Mouse (Mus musculus) forebrain, embryonic 11.5 days (tissue): ENCODE results near the gene Rmdn2. TPM values are rescaled to one million over a fixed set of nuclear protein-coding genes. Genes with fewer than 3 reads are reported as not detected.
A peak's percentile ranks its signal among the peaks of the same experiment; 100 is the strongest.

Experiments used
- ATAC-seq: fragments of 200-750 bp; cut with Nextera tagmentation; replicated peaks from 2 replicates; pipeline ENCODE4 v1.8.0; 2017; ENCODE audit warnings: moderate TSS enrichment; ENCODE audit not compliant: low FRiP score
- DNase-seq: peaks from one replicate; pipeline ENCODE4 v3.0.0-alpha.2; 2017; ENCODE audit warnings: low spot score
- H3K27ac ChIP-seq: fragments of 300-500 bp; sonication (generic); 2 replicates; pipeline ENCODE4 v1.5.1; 2014; ENCODE audit warnings: low read depth, low read length
- H3K27me3 ChIP-seq: fragments of 300-500 bp; sonication (generic); 2 replicates; pipeline ENCODE4 v1.6.1; 2014; ENCODE audit warnings: mild to moderate bottlenecking, low read length, mixed read lengths; ENCODE audit not compliant: control insufficient read depth, insufficient read depth
- H3K36me3 ChIP-seq: fragments of 300-500 bp; sonication (generic); 2 replicates; pipeline ENCODE4 v1.6.1; 2014; ENCODE audit warnings: mild to moderate bottlenecking, low read length, moderate library complexity, mixed read lengths; ENCODE audit not compliant: control insufficient read depth, insufficient read depth
- H3K4me1 ChIP-seq: fragments of 300-500 bp; sonication (generic); replicated peaks from 2 replicates; pipeline ENCODE4 v1.6.1; 2014; ENCODE audit warnings: low read length, mixed read lengths; ENCODE audit not compliant: control insufficient read depth, insufficient read depth
- H3K4me2 ChIP-seq: fragments of 300-500 bp; sonication (generic); 2 replicates; pipeline ENCODE4 v1.6.1; 2014; ENCODE audit warnings: low read depth, mild to moderate bottlenecking, low read length, moderate library complexity, mixed read lengths; ENCODE audit not compliant: severe bottlenecking
- H3K4me3 ChIP-seq: fragments of 300-500 bp; sonication (generic); 2 replicates; pipeline ENCODE4 v1.5.1; 2014; ENCODE audit warnings: low read depth, low read length
- H3K9ac ChIP-seq: fragments of 300-500 bp; sonication (generic); 2 replicates; pipeline ENCODE4 v1.6.1; 2014; ENCODE audit warnings: low read length
- H3K9me3 ChIP-seq: fragments of 300-500 bp; sonication (generic); 2 replicates; pipeline ENCODE4 v1.6.1; 2016; ENCODE audit warnings: low read length, mixed read lengths; ENCODE audit not compliant: control insufficient read depth
- WGBS: fragments of 180-500 bp; shearing (Covaris S2); extraction: QIAGEN DNeasy Blood & Tissue Kit; methylation state at CpG from one replicate; pipeline ENCODE4 v1.1.7; 2014; 5-methylcytosine and 5-hydroxymethylcytosine counted together
- polyA plus RNA-seq: library from polyadenylated mRNA; unstranded; fragments of >200 nt; fragmentation: Nextera tagmentation; extraction: Ambion mirVana; gene quantifications from 2 replicates; pipeline ENCODE4 v1.2.1, GENCODE M21; 2014

Gene Rmdn2
- polyA plus RNA-seq, 1 experiment from 2014 or later, result 4.8 TPM

DNA sequence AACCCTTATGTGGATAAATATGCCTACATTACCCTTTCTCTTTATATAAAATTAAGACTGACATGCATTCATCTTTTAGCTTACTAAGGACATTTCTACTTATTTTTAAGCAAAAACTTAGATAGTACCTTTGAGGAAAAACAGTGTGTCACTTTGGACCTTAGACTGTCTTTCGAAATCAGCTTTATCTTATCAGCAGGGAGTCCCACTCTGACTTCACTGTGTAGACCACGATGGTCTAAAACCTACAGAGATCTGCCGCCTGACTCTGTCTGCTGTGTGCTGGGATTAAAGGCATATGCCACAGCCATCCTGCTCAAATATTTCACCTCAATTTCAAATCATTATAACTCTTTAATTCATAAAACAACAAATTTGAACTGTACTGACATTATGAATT is 46.8 kb downstream of the Rmdn2 start:
- no peak overlapping the region for H3K9ac ChIP-seq
- DNase-seq (no peak), ATAC-seq (no peak)
- H3K36me3 ChIP-seq, result no peaks in the 10 kb centered on the region
- H3K4me3 ChIP-seq, result no peak overlapping the region
- no peaks in the 10 kb centered on the region for H3K9me3 ChIP-seq
- no peak overlapping the region for H3K4me2 ChIP-seq
- 65% methylated on average over 3 of the region's 3 CpGs for WGBS
- no peaks in the 10 kb centered on the region for H3K27me3 ChIP-seq
- H3K27ac ChIP-seq, result no peak overlapping the region
- no peaks in the 10 kb centered on the region for H3K4me1 ChIP-seq

DNA sequence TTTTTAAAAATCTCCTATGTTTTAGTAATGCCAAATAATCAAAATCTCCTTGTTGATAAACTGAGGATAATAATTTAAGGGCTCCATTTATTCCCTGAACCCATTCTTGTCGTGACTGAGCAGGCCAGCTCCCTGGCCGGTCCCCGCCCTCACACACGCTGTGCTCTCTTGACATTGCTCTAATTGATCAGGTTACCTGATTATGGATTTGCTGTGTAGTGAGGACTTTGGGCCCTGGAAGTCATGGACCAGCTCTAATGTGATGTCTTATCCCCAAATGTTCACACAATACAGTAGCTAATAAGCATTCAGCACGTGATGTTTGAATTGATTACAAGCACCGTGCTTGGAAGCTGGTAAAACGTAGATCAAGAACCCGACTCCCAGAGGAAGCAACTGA is 47.2 kb downstream of the Rmdn2 start:
- no peak for DNase-seq
- Histone ChIP-seq H3K27me3 (no peaks in the 10 kb centered on the region), H3K36me3 (no peaks in the 10 kb centered on the region), H3K9me3 (no peaks in the 10 kb centered on the region), H3K4me1 (no peaks in the 10 kb centered on the region), H3K27ac (no peak overlapping the region), H3K4me3 (no peak overlapping the region), H3K4me2 (no peak overlapping the region), H3K9ac (no peak overlapping the region)
- ATAC-seq, result no peak
- 77% methylated on average over 8 of the region's 8 CpGs for WGBS

DNA sequence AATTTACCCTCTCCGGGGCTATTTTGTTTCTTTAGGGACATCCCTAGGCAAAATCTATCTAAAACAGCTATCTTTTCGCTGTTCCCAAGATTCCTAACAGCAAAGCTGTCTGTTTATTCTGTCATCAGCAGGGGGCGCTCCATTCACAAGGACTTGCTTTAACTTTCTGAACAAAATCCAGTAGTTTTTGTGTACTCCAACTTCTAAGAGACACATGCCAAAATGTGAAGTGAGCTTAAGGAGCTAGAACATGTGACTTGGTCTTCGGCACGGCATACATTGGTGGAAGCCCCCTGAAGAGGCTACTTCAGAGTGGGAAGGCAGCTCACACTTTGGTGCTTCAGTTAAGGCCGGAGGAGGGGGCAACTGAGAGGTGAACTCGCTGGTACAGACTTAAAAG is 49.7 kb downstream of the Rmdn2 start:
- Histone ChIP-seq H3K9me3 (no peaks in the 10 kb centered on the region), H3K36me3 (no peaks in the 10 kb centered on the region), H3K27me3 (no peaks in the 10 kb centered on the region), H3K4me2 (no peak overlapping the region), H3K4me3 (no peak overlapping the region), H3K27ac (no peak overlapping the region), H3K9ac (no peak overlapping the region), H3K4me1 (no peaks in the 10 kb centered on the region)
- ATAC-seq (0 out of 2 replicates have a peak, but pooled peaks have one; percentile 27), DNase-seq (peak; percentile 74)
- 48% methylated on average over 7 of the region's 7 CpGs for WGBS

DNA sequence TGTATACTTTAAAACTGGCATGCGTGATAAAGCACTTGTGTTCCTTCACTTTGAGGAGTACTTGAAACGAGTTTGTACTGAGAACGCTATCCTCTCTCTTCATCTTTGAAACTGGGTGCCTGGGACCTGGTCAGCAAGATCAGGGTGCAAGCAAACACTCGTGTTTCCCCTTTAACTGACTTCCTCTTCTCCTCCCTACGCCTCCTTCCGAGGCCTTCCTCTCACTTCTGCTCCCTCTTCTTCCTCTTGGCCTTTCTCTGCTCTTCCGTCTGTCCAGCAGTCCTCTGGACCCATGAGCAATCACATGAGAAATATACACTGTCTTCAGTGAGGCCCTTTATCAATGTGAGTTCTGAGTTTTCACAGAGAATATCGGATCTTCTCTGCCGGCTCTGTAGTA is 50.2 kb downstream of the Rmdn2 start:
- no peaks in the 10 kb centered on the region for H3K27me3 ChIP-seq
- H3K4me3 ChIP-seq, result no peak overlapping the region
- H3K4me2 ChIP-seq, result no peak overlapping the region
- DNase-seq (no peak), ATAC-seq (no peak)
- no peaks in the 10 kb centered on the region for H3K36me3 ChIP-seq
- H3K9me3 ChIP-seq, result no peaks in the 10 kb centered on the region
- 82% methylated on average over 9 of the region's 9 CpGs for WGBS
- no peak overlapping the region for H3K27ac ChIP-seq
- H3K9ac ChIP-seq, result no peak overlapping the region
- no peaks in the 10 kb centered on the region for H3K4me1 ChIP-seq

DNA sequence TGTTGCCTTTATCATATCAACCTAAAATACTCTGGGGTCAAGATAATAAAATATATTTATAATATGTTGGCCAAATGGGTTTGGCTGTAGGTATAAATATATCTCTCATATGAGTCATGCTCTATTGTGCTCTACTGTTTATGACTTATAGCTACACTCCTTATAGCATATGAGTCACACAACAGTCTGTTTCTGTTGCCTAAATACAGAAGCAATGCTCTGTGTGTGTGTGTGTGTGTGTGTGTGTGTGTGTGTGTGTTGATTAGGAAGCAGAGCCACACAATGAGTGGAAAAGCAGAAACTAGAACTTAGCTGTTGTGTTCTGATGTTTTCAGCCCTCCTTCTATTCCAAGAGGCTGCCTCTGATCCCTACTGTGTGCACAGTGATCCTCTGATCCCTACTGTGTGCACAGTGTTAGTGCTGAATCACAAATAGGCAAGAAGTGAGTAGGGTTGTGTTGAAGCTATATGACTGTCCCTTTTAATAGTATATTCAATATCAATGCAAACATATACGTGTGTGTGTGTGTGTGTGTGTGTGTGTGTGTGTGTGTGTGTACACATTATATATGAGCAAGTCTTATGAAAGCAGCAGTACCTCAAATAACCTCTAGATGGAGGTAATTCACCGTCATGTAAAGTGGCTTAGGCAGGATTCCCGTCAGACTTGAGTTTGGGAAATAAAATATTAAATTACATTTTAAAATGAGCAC is 51.9 kb downstream of the Rmdn2 start:
- Histone ChIP-seq H3K9ac (no peak overlapping the region), H3K4me2 (no peak overlapping the region), H3K9me3 (no peaks in the 10 kb centered on the region), H3K36me3 (no peaks in the 10 kb centered on the region), H3K27ac (no peak overlapping the region), H3K4me3 (no peak overlapping the region), H3K27me3 (no peaks in the 10 kb centered on the region), H3K4me1 (no peaks in the 10 kb centered on the region)
- WGBS, result 27% methylated on average over 3 of the region's 3 CpGs
- ATAC-seq (no peak), DNase-seq (no peak)

DNA sequence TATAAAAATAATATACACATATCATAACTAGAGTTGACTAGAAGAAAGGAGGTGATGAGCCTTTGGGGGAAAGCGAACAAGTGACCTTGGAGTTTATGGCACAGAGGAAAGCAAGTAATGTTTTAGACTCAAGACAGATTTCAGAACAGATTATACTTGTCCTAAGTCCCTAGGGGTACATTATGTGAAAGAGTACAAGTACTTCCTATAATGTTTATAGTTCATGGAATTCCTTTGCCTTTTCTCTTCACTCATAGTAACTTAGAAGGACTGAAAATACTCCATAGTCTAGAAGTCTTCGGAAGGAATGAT is 52.4 kb downstream of the Rmdn2 start:
- ATAC-seq (no peak), DNase-seq (no peak)
- Histone ChIP-seq H3K36me3 (no peaks in the 10 kb centered on the region), H3K4me3 (no peak overlapping the region), H3K27ac (no peak overlapping the region), H3K9me3 (no peaks in the 10 kb centered on the region), H3K9ac (no peak overlapping the region), H3K4me1 (no peaks in the 10 kb centered on the region), H3K4me2 (no peak overlapping the region), H3K27me3 (no peaks in the 10 kb centered on the region)
- WGBS, result 94% methylated on average over 2 of the region's 2 CpGs

DNA sequence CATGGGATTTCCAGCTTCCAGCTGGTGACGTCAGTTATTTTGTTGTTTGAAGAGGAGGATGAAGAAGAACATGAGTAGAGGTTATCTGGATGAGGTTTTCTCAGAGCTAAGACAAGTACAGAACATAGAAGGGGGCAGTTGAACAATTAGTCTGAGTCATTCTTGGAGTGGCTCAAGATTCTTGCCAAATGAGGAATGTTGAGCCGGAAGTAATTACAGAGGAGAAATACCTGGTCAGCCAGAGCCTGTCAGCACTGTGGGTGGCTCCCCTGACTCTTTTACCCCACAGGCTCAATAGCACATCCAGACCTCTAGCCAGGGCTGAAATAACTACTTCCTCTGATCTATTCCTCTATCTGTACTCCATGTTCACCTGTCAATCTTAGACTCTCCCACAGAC is 59.2 kb downstream of the Rmdn2 start:
- DNase-seq (no peak), ATAC-seq (no peak)
- Histone ChIP-seq H3K36me3 (no peaks in the 10 kb centered on the region), H3K27ac (no peak overlapping the region), H3K27me3 (no peaks in the 10 kb centered on the region), H3K4me2 (no peak overlapping the region), H3K9ac (no peak overlapping the region), H3K9me3 (no peaks in the 10 kb centered on the region), H3K4me1 (no peaks in the 10 kb centered on the region), H3K4me3 (no peak overlapping the region)
- 73% methylated on average over 2 of the region's 2 CpGs for WGBS

DNA sequence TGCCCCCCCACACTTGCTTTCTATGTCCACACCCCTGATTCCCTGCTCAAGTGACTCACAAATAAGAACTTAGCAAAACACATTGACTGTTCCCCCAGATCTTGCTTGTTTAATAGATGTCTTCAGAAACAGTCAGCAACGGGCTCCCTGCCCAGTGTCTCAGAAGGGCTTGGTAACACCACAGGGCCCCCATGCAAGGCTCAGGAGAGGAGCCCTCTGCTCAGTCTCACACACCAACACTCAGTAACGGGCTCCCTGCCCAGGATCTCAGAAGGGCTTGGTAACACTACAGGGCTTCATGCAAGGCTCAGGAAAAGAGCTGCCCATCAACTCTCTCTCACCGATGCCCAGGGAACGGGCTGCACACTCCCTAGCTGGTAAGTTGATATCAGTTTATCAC is 83.4 kb downstream of the Rmdn2 start:
- H3K9me3 ChIP-seq, result no peaks in the 10 kb centered on the region
- H3K36me3 ChIP-seq, result no peaks in the 10 kb centered on the region
- H3K4me3 ChIP-seq, result no peak overlapping the region
- DNase-seq (no peak), ATAC-seq (no peak)
- WGBS, result 86% methylated on average over 4 of the region's 4 CpGs
- H3K27ac ChIP-seq, result no peak overlapping the region
- H3K9ac ChIP-seq, result no peak overlapping the region
- H3K4me2 ChIP-seq, result no peak overlapping the region
- H3K4me1 ChIP-seq, result no peaks in the 10 kb centered on the region
- H3K27me3 ChIP-seq, result no peaks in the 10 kb centered on the region

DNA sequence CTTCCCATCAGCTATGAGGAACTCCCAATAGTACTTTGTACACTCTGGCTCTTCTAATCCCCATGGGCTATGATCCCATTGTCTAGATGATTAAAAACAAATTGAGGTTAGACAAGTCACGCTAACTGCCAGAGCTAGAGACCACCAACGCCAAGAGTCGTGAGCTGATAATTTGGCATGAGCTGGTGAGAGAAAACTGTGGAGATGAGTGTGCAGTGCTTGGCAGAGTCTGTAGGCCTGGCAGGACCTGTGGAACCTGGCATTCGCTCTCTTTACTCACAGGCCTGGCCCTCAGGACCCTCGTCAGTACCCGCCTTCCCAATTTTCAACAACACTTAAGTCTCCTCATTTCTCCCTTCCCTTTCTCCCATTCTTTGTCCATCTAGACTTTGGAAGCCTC is 83.9 kb downstream of the Rmdn2 start:
- ATAC-seq (no peak), DNase-seq (no peak)
- WGBS, result 88% methylated on average over 6 of the region's 6 CpGs
- Histone ChIP-seq H3K4me1 (no peaks in the 10 kb centered on the region), H3K4me2 (no peak overlapping the region), H3K9ac (no peak overlapping the region), H3K27ac (no peak overlapping the region), H3K4me3 (no peak overlapping the region), H3K36me3 (no peaks in the 10 kb centered on the region), H3K27me3 (no peaks in the 10 kb centered on the region), H3K9me3 (no peaks in the 10 kb centered on the region)
